Mouse (Mus musculus) spleen, postnatal 10 days (tissue): ENCODE data around the gene Mob1b.

Experiments
- DNase-seq, 2 experiments: peaks; one replicate each; pipeline ENCODE4 v3.0.0; 2021 to 2022; ENCODE audit warnings: low spot score in 2 of 2

Gene Mob1b

DNA sequence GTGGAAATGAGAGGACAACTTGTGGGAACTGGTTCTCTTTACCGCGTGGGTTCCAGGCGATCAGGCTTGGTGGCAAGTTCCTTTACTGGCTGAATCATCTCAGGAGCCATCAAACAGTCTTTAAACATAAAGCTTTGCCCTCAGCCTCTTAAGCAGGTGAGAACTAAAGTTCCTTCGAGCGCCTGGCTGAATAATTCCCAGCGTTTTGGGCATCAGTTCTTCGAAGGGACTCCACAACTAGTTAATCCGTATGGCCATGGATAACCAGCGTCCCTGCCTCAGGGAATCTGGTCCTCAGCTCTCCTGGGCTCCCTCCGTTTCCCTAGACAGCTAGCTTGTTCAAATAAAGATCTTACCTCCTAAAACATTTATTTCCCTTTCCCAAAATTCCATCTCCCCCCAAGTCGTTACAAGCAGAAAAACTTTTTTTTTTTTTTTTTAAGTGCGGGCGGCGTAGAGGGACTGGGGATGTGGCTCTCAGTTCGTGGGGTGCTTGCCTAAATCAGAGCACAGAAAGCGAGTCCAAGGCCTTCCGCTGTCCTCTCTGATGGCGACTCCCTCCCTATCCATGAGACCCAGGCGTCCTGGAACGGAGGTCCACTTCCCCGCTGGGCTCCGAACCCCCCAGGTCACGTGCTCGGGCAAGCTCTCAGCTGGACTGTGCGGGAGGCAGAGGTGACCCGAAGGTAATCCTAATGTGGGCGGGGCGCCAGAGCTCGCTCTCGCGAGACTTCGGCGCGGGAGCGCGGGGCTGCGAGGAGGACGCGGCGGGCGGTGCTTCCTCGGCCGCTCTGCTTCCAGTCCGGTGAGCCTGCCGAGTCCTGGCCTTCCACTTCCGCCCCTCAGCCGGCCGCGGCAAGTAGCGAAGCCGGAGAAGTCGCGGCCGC lies at the start of gene Mob1b:
Gene Mob1b (plus strand): TSS at position 740 of the 887 bp plus-strand sequence.
- DNase-seq, result peak; percentile 97

DNA sequence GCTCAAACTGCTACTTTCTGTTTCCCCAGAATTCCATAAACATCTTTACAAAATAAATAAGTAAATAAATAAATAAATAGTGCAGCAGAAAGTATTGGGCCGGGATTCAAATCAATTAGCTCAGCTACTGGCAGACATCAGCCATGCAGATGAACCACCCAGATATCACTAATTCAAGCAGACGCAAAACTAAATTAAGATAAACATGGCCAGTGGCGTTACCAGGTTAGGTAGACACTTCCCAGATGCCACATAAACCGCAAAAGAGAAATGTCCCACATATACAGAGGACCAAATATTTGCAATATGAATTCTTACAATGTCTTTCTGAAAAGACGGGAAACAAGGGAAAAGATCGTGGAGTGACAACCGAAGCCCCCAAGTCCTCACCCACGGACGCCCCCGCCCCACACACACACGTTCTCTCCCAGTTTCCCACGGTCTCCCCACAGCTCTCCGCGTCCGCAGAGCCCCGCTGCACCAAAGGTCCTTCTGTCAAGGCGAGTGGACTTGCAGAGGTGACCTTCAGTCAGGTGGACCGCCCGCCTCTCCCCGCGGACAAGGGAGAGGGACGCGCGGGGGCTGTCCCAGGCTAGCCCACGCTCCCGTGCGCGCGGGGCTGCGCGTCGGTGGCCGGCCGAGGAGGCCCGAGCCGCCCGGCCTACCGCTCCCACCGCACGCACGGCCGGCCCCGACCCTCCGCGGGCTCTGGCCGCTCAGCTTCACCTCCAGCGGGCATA lies 45.8 kb upstream of the Mob1b start:
- peak in 1 of 2 experiments; percentile 37 for DNase-seq

DNA sequence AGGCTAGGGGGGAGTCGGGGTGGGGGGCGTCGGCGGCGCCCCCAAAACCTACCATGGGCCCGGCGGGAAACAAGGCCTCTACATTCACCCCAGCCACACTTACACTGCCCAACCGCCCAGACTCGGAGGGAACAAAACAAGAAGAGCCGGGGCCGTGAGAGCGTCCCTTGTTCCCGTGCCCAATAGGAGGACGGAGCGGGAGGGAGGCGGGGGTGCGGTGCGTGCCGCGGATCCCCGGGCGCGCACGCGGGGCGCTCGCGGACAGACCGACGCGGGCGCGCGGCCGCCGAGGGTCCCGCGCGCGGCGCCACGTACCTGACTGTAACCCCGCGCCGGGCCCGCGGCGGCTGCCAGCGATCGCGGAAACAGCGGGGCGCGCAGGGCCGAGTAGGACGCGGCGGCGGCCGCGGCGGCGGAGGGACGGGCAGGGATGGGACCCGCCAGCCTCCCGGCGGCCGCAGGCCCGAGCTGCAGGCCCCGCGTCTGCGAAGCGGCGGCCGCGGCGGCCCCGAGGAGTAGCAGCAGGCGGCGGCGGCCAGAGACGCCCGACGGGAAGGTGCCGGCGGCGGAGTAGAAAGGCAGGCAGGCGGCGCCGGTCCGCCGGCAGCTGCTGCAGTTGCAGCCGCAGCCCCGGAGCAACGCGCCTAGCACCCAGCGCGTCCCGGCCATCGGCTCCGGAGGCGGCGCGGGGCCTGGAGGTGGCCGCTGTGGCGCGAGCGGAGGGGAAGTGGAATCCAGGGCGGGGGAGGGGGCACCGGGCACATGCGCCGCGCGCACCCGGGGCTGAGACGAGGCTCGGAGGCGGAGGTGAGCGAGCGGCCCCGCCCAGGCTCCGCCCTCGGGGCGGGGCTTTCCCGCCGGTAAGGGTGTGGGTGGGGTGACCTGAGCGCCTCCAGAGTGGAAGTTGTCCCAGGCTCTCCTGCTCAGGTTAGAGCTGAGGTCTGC lies 44.9 kb upstream of the Mob1b start, which contains the start of gene Grsf1:
Gene Grsf1 (minus strand): TSS at position 729 of the 945 bp plus-strand sequence.
- peak; percentile 84 to 92 for DNase-seq

DNA sequence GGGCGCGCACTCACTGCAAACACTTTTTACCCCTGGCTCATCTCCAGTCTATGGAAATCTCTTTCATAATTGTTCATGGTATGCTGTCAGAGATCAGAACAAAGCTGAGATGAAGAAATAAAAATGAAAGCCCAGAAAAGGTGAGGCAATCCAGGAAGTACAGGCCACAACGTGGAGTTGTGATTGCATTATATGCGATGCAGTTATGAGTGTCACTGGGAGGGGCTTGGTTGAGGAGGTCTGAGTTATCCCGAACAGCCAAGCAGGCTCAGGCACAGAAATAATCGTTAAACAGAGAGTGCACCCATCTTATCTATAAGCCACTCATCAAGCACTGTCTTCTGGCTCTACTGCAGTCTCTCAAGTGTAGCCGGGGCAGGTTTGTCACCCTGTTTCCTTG lies 41.7 kb upstream of the Mob1b start:
- no peak for DNase-seq

DNA sequence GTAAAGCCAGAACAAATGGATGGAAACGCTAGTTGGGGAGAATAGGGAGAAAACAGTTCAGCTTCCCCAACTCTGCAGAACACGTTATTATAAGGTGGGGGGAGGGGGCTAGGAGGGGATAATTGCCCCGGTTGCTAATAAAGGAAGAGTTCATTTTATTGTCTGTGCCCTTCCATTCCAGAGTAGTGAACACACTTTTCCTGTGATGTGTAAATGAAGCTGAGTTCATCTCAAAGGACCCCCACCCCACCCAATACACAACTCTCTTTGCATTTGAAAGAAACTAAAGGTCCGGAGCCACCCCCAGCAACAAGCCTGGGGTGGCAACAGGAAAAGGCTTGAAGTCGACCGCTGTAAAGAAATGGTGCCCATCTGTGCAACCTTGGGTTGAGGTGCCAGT lies 41.3 kb upstream of the Mob1b start:
- no peak for DNase-seq

DNA sequence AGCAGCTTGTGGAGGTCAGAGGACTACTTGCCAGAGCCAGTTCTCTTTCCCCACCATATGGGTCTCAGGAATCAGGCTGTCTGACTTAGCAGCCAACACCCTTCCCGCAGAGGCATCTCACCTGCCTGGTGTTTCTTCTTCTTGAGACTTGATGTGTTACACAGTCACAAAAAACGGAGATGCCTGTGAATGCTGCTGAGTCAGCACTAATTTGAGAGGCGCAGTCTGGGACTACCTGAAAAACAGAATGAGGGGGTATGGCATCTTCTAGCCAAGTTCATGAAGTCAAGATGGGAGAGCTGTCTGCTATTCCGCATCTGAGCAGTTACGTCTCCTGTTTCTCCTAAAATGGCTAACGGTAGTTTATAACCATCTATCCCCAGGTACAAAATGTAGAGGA lies 40.1 kb upstream of the Mob1b start:
- DNase-seq, result no peak

DNA sequence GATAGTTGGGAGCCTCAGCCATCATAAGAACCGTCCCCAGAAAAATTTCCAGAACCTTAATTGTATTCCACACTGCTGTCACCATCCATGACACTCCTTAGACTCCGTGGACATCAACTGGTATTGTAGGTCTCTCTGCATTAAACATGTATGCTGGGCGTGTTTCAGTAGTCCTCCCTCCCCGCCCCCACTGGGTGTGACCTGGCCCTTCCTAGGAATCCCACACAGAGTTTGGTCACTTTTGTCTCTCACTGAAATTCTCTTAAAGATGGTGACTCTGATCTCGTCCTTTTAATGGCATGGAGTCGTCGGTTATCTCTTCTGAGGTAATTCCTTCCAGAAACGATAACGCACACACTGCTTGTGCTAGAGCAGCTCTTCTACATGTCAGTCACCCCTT lies 36.9 kb upstream of the Mob1b start:
- DNase-seq, result no peak

DNA sequence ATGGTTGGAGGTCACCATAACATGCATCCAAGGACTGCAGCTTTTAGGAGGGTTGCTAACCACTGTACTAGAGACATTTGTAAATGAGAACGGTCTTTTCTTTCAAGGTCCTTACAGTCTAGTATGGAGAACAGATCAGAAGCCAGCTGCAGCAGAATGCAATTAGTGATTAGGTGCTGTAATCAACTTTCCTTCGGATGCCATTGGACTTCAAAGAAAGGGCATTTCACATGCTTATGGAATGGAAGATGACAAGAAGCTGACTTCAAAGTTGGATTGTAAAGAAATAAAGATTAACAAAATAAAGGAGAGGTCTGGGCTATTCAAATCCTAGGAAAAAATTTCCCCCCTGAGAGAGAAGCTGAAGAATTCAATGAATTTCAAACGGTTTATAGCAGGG lies 36.4 kb upstream of the Mob1b start:
- no peak for DNase-seq

DNA sequence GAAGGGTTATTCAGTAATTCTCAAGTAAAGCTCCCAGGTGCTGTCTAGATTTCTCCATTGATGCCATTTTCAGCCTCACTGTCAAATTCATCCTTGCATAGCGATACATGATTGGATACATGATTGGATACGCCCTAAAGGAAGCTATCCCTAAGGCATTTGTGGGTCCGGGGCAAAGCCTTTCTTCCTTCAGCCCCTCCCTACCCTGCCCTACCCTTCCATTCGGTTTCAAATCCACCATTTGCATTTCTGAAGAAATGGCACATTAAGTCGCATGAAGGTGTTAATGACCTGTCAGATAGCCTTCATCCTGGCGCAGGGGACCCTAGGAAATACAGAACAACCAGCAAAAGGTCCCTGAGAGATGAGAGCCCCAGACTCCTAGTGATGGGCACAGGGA lies 35.3 kb upstream of the Mob1b start:
- no peak for DNase-seq

DNA sequence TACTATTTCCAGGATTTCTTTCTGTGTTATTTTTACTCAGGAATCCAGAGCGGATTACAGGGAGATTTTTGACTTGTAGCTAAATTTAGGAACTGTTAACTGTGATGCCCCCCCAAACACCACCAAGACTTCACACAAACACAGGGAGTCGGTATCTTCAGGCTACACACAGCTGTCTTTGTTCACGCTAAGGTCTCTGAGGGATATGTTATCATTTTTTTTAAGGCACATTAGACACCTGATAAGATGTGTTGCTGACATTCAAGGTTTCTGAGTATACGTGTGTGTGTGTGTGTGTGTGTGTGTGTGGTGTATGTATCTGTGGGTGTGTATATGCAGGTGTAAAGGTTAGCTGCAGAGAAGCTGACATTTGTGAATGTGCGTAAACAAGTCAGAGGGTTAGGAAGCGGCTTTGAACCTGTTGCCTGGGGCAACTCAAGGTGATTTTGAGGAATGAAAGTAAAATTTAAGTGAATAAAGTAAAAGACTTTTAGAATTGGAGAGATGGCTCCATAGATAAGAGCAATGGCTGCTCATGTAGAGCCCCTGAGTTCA lies 34.8 kb upstream of the Mob1b start:
- no peak for DNase-seq

DNA sequence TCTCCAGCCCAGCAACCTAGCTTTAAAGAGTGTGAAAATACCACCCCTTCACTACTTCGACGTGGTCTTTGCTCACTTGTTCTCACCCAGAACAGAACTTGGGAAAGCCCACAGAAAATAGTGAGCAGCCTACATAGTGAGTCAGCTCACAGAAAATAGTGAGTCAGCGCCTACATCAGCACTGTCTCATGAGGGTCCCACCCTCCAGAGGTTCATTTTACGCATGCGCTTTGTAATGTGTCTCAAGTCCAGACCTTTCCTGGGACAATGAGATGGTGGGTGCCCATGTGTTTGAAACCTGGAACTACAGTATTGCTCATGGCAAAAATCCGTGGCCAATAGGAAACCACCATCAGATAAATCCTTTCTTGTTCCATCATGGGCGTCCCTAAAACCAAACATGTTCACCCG lies 32.7 kb upstream of the Mob1b start:
- no peak for DNase-seq

DNA sequence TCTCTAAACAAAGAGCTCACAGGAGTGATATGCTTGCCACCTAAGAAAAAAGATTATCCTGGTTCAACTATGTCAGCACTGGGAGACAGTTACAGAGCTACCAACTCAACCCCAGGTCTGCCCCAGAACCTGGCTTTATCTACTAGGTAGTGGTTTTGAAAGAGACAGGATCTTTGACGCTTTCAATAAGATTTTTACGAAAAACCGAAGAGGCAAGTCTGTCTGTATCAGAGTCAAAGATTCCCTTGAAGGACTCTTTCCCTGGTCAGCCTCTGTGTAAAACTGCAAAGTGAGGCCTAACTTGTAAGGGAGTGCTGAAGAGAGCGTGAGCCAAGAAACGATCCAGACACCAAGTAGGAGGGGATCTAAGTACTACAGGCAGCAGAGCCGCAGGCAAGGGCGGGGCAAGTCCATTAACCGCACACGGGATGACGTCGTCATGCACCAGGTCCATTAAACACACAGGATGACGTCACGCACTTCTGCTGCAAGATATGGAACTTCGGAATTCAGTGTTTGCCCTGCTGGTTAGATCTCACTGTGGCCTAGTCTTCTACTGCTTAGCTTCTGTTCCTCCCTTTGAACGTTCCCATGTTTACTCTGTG lies 32.0 kb upstream of the Mob1b start:
- no peak for DNase-seq

DNA sequence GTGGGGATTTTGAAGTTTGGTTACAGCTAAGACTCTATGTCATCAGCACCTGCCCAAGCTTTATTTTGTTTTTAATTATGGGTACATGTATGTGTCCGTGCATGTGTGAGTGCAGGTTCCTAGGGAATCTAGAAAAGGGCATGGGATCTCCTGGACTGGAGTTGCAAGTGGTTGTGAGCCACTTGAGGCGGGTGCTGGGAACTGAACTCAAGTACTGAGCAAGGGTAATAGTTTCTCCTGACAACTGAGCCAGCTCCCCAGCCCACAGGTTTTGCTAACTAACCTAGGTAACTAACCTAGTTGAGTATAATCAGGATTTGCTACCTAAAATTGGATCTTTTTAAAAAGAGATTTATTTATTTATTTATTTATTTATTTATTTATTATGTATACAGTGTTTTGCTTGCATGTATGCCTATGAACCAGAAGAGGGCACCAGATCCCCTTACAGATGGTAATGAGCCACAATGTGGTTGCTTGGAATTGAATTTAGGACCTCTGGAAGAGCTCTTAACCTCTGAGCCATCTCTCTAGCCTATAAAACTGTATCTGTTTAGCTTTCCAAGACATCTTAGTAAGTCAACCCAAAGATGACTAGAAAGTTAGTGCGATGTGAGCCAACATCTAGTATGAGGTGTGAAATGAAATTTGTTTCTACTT lies 31.2 kb upstream of the Mob1b start:
- DNase-seq, result no peak

DNA sequence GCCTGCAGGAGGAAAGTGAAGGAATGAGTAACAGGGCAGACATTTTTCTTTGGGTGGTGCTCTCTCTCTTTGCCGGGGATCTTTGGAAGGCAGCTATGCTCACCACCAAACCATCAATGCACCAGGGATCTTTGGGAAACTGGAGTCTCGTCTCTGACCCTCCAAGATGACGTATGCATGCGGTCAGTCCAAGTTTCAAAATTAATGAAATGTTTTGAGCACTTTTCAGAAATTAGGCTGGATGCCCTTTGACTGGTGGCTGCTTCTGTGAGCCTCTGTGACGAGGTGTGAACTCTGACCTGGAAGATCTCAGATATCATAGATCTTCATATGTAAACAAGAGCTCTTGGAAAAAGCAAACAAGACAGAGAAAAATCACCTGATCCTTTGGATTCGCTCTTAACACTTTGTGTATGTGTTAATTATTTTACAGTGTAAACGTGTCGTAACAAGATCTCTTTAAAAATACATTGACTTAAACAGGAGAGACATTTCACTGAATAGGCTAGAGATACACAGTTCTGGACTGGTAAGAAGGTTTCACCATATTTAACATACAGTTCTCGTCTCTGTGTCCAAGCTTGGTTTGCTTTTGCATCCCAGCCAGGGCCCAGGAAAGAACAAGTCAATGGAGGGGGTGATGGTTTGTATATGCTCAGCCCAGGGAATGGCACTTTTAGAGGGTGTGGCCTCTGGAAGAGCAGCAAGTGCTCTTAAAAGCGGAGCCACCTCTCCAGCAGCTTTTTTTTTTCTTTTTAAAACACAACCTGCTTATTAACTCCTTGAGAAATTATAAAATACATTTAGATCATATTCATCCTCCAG lies 29.8 kb upstream of the Mob1b start:
- no peak for DNase-seq

DNA sequence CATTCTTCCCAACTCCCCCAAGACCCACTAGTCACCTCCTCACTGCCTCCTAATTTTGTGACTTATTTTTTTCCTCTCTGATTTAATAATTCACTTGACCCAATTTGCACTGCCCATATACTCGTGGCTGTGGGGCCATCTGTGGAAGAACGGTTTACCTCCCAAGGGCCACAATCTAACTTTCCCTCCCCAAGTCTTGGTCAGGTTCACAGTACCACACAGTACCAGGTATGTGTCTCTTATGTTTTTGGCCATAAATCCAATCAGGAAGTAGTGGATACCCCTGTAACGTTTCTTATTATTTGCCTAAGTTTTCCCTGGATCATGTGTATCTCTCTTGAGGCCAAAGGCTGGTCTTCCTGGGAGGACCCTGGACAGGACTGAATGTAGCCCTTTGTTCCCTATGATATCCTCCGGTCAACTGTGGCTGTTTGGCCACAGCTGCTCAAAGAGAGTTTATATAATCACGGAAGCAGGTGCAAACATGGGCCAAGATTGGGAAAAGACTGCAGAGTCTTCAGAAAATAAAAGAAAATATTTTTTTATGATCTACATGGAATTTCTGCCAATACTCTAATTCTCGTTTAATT lies 29.1 kb upstream of the Mob1b start:
- no peak for DNase-seq

DNA sequence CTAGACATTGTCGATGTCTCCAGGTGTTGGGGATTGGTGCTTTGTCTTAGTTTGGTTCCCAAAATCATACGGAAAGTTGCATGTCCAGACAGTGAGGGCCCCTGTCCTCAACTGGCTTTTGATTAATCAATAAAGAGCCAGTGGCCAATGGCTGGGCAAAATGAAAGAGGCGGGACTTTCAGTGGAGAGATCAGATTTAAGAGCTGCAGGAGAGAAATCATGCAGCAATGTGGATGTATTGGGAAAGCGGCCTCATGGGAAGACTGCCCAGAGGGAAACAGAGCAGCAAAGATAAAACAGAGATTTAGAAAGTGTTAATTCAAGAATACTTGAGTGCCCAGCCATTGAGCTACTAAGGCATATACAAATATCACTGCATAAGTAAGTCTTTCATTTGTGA lies 28.1 kb upstream of the Mob1b start:
- no peak for DNase-seq

DNA sequence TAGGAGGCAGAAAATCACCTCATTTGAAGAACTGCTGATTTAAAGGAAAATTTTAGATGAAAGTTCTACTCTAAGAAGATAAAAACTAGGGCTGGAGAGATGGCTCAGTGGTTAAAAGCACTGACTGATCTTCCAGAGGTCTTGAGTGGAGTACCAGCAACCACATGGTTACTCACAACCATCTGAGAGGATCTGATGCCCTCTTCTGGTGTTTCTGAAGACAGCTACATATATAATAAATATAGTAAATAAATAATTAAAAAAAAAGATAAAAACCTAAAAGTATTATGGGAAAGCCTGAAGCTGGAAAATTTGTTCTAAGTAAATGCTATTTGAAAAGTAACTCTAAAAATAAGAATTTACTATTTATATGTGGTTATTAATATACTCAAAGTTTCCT lies 27.6 kb upstream of the Mob1b start:
- DNase-seq, result no peak

DNA sequence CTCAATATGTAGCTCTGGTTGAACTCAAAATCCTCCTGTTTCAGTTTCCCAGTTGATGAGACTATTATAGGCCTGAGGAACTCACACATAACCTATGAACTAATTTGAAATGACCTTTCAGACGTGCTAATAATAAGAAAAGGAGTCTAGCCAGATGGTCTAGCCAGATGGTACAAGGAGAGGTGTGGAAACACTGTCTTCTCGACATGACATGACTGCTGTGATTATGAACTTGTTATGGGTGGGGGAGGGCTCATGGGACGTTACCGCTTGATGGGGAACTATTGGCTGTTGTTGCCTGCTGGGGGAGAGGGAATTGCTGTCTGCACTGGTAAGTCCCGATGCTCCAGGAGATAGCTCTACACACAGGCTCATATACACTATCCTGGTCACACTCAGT lies 23.4 kb upstream of the Mob1b start:
- DNase-seq, result no peak

DNA sequence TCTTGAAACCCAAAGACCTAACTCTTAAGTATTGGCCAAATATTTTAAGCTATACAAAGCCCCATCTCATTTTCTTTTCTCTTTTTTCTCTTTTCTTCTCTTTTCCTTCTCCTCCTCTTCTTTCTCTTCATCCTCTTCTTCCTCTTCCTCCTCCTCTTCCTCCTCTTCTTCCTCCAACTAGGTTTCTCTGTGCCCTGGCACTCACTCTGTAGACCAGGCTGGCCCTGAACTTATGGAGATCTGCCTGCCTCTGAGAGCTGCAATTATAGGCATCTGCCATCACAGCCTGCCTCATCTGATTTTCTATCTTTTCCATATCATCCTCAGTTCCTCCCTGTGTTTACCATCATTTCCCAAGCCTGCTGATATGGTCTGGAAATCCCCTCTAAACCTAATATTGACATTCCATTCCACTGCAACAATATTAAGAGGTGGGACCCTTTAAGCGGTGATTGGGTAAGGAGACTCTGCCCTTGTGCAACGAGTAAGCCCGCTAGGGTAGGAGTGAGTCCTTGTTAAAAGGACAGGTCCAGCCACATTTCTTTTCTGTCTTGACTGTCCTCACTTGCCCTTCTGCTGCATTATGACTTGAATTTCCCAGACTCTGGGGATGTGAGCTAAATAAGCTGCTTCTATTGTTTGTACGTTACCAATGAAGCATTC lies 21.3 kb upstream of the Mob1b start:
- no peak for DNase-seq
